Comparison of ENCODE assay signal across 8 mouse cellular contexts in genomic region chr19:57360341-57361130, GRCm38 (mm10). TPM values are rescaled to one million over a fixed set of nuclear protein-coding genes. Genes with fewer than 3 reads are reported as not detected.
DNase-seq lines count a peak whose midpoint lies in the region; ATAC-seq lines count a peak whose summit lies in the region.

Gene Fam160b1, plus strand, starts transcription at chr19:57360680.

- peak; percentile 98 for DNase-seq in CD4-positive, CD25-positive, alpha-beta regulatory T cell, adult 2 months (ENCODE audit: low read depth, low spot score)
- peak; percentile 52 for DNase-seq in fat pad, adult 2 months (ENCODE audit: extremely low read depth, low read depth, low spot score)
- DNase-seq in kidney, postnatal 14 days: peak; percentile 97
- DNase-seq in liver, embryonic 13.5 days: peak; percentile 90
- DNase-seq in neural tube, embryonic 10.5 days (ENCODE audit: extremely low spot score, low spot score): peak; percentile 97

- H3K27me3 ChIP-seq in heart, embryonic 13.5 days (replicated peaks): no peaks in the 10 kb centered on the region
- H3K27me3 ChIP-seq in liver, embryonic 13.5 days: no peaks in the 10 kb centered on the region
- H3K27me3 ChIP-seq in stomach, embryonic 16.5 days (ENCODE audit: control insufficient read depth, insufficient read depth, low read length): no peaks in the 10 kb centered on the region

- peak within 1 kb of the TSS; percentile 79 for H3K27ac ChIP-seq in brown adipose tissue, adult 24 weeks (replicated peaks; ENCODE audit: low read depth, low read length)
- H3K27ac ChIP-seq in heart, embryonic 13.5 days (replicated peaks): peak within 1 kb of the TSS; percentile 97
- H3K27ac ChIP-seq in liver, embryonic 13.5 days: peak within 1 kb of the TSS; percentile 96
- peak within 1 kb of the TSS; percentile 97 for H3K27ac ChIP-seq in stomach, embryonic 16.5 days (ENCODE audit: low read length)

- peak; percentile 86 for ATAC-seq in heart, embryonic 13.5 days (ENCODE audit: extremely low read depth, insufficient number of reproducible peaks, low FRiP score, low TSS enrichment)
- peak; percentile 91 for ATAC-seq in liver, embryonic 13.5 days (ENCODE audit: low read depth)
- peak; percentile 92 for ATAC-seq in stomach, embryonic 16.5 days (ENCODE audit: insufficient read depth, low FRiP score)

- peaks cover 26% of the 10 kb centered on the region for H3K4me1 ChIP-seq in brown adipose tissue, adult 24 weeks (ENCODE audit: control insufficient read depth, insufficient read depth, insufficient read length, low read length)
- peaks cover 80% of the 10 kb centered on the region for H3K4me1 ChIP-seq in heart, embryonic 13.5 days
- peaks cover 80% of the 10 kb centered on the region for H3K4me1 ChIP-seq in liver, embryonic 13.5 days (replicated peaks)
- H3K4me1 ChIP-seq in stomach, embryonic 16.5 days (ENCODE audit: control insufficient read depth, insufficient read depth, low read length): peaks cover 45% of the 10 kb centered on the region

- peak within 1 kb of the TSS; percentile 97 for H3K4me3 ChIP-seq in brown adipose tissue, adult 24 weeks (ENCODE audit: insufficient read depth, low read depth, low read length)
- peak within 1 kb of the TSS; percentile 89 for H3K4me3 ChIP-seq in heart, embryonic 13.5 days
- peak within 1 kb of the TSS; percentile 96 for H3K4me3 ChIP-seq in liver, embryonic 13.5 days (replicated peaks)
- H3K4me3 ChIP-seq in stomach, embryonic 16.5 days (replicated peaks; ENCODE audit: low read length): peak within 1 kb of the TSS; percentile 92

- no peaks in the 10 kb centered on the region for H3K9me3 ChIP-seq in heart, embryonic 13.5 days
- H3K9me3 ChIP-seq in liver, embryonic 13.5 days (replicated peaks): no peaks in the 10 kb centered on the region
- H3K9me3 ChIP-seq in stomach, embryonic 16.5 days (replicated peaks; ENCODE audit: control insufficient read depth, low read length): no peaks in the 10 kb centered on the region

- WGBS in heart, embryonic 13.5 days: under 1% methylated on average over 49 of the region's 70 CpGs
- under 1% methylated on average over 67 of the region's 70 CpGs for WGBS in liver, embryonic 13.5 days (ENCODE audit: insufficient replicate concordance)
- under 1% methylated on average over 63 of the region's 70 CpGs for WGBS in stomach, embryonic 16.5 days

- H3K4me2 ChIP-seq in heart, embryonic 13.5 days: peak within 1 kb of the TSS; percentile 83
- H3K4me2 ChIP-seq in liver, embryonic 13.5 days: peak within 1 kb of the TSS; percentile 81
- peak within 1 kb of the TSS; percentile 77 for H3K4me2 ChIP-seq in stomach, embryonic 16.5 days (ENCODE audit: low read depth, low read length)

- H3K9ac ChIP-seq in heart, embryonic 13.5 days: peak within 1 kb of the TSS; percentile 99
- H3K9ac ChIP-seq in liver, embryonic 13.5 days: peak within 1 kb of the TSS; percentile 98
- H3K9ac ChIP-seq in stomach, embryonic 16.5 days (ENCODE audit: low read length): peak within 1 kb of the TSS; percentile 99

- no peaks in the 10 kb centered on the region for H3K36me3 ChIP-seq in heart, embryonic 13.5 days
- H3K36me3 ChIP-seq in liver, embryonic 13.5 days: no peaks in the 10 kb centered on the region
- no peaks in the 10 kb centered on the region for H3K36me3 ChIP-seq in stomach, embryonic 16.5 days (ENCODE audit: control insufficient read depth, insufficient read depth, low read length)

RNA-seq across cellular contexts. Expression of gene Fam160b1, which starts in this region (rescaled TPM):
- polyA plus RNA-seq in brown adipose tissue, adult 24 weeks (2012; ENCODE audit: insufficient read depth, insufficient read length, missing spikeins): 9.0 and 9.3 TPM in 2 replicates
- 9.9 and 10.3 TPM in 2 replicates for polyA plus RNA-seq in heart, embryonic 13.5 days (2015; fragmentation: Nextera tagmentation; extraction: Ambion mirVana)
- 5.3 and 5.6 TPM in 2 replicates for polyA plus RNA-seq in liver, embryonic 13.5 days (2015; fragmentation: Nextera tagmentation; extraction: Ambion mirVana)
- polyA plus RNA-seq in stomach, embryonic 16.5 days (2015; fragmentation: Nextera tagmentation; extraction: Ambion mirVana): 11.6 and 12.4 TPM in 2 replicates

Comparison
In these comparisons a context has a peak if more than half of its experiments do, and no peak if none do; other contexts are left out.
1. Peak in every context shown above with its lines: DNase-seq, ATAC-seq, H3K4me3 ChIP-seq and H3K27ac ChIP-seq.